In the genomic region with DNA sequence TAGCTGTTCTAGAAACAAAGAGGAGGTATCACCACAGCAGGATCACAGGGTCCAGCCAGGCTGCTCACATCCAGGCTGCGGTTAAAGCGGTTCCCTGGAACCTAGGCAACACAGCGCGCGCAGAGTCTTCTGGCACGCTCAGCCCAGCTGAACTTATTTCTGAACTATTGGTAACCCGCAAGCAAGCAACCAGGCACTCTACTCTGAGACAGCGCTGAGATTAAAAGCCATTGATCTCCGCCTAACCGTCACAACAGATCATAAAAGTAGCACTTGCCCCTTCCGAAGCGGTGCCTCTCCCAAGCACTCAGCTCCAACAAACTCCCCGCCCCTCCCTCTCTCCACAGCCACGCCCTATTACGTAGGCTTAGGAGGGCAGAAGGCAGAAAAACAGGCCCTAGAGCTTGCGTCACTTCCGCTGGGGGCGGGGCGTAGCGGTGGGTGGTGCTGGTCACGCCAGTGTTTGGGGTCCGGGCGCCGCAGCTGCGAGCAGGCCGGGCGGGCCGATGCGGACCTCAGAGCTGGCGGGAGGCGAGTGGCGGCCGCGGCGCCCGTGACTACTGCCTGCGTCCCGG, we compare ENCODE assay signal across 8 mouse cellular contexts. TPM values are rescaled to one million over a fixed set of nuclear protein-coding genes. Genes with fewer than 3 reads are reported as not detected.
DNase-seq lines count a peak whose midpoint lies in the region; ATAC-seq lines count a peak whose summit lies in the region.

No protein-coding gene starts in this region.

- H3K27me3 ChIP-seq in hindbrain, embryonic 13.5 days = no peaks in the 10 kb centered on the region

- DNase-seq in Muller cell, postnatal 12 days (ENCODE audit: inconsistent ontology term) = peak; percentile 100
- DNase-seq in cerebellum, adult 9-11 months = peak; percentile 98
- DNase-seq in frontal cortex, postnatal 10 days (ENCODE audit: low spot score in 2 of 2) = peak; percentile 99
- DNase-seq in layer of hippocampus, postnatal 25 days (ENCODE audit: extremely low spot score in 1 of 2, low spot score in 1 of 2) = peak; percentile 99 to 100
- peak; percentile 100 for DNase-seq in lung, postnatal 25 days (ENCODE audit: low spot score)
- DNase-seq in retina, embryonic 14.5 days (ENCODE audit: low spot score) = peak; percentile 99
- peak; percentile 100 for DNase-seq in thymus, postnatal 4 days

- H3K9ac ChIP-seq in hindbrain, embryonic 13.5 days = peak overlapping the region; percentile 93

- H3K4me2 ChIP-seq in hindbrain, embryonic 13.5 days = peak overlapping the region; percentile 72

- peak; percentile 100 for ATAC-seq in hindbrain, embryonic 13.5 days (ENCODE audit: low FRiP score)

- H3K27ac ChIP-seq in hindbrain, embryonic 13.5 days = peak overlapping the region; percentile 99

- WGBS in hindbrain, embryonic 13.5 days = under 1% methylated on average over 35 of the region's 38 CpGs

- peaks cover 10% of the 10 kb centered on the region for H3K4me1 ChIP-seq in hindbrain, embryonic 13.5 days (replicated peaks)

- H3K36me3 ChIP-seq in hindbrain, embryonic 13.5 days = no peaks in the 10 kb centered on the region

- no peaks in the 10 kb centered on the region for H3K9me3 ChIP-seq in hindbrain, embryonic 13.5 days

- peak overlapping the region; percentile 76 for H3K4me3 ChIP-seq in hindbrain, embryonic 13.5 days

RNA-seq across cellular contexts. Expression of gene Pnpla8, which starts 47.6 kb away (rescaled TPM):
- polyA plus RNA-seq in hindbrain, embryonic 13.5 days (2015; fragmentation: Nextera tagmentation; extraction: Ambion mirVana) = 137 and 141 TPM in 2 replicates
- 100 to 1,000 TPM; 108 to 125 TPM for total RNA-seq in layer of hippocampus, postnatal 25 days (2021)

RNA-seq across cellular contexts. Expression of gene Dnajb9, which starts 58.7 kb away (rescaled TPM):
- 32.3 and 36.4 TPM in 2 replicates for polyA plus RNA-seq in hindbrain, embryonic 13.5 days (2015; fragmentation: Nextera tagmentation; extraction: Ambion mirVana)
- total RNA-seq in layer of hippocampus, postnatal 25 days (2021) = 10 to 100 TPM; 36.5 to 38.8 TPM

RNA-seq across cellular contexts. Expression of gene Nrcam, which starts 59.9 kb away (rescaled TPM):
- 132 and 133 TPM in 2 replicates for polyA plus RNA-seq in hindbrain, embryonic 13.5 days (2015; fragmentation: Nextera tagmentation; extraction: Ambion mirVana)
- total RNA-seq in layer of hippocampus, postnatal 25 days (2021) = 100 to 1,000 TPM; 499 to 527 TPM

Comparison
In these comparisons a context has a peak if more than half of its experiments do, and no peak if none do; other contexts are left out.
1. Peak in every context shown above with its lines: DNase-seq, ATAC-seq, H3K4me3 ChIP-seq and H3K27ac ChIP-seq.